Comparison of ENCODE assay signal across 15 mouse cellular contexts in genomic region chr7:126096596-126096995, GRCm38 (mm10). TPM values are rescaled to one million over a fixed set of nuclear protein-coding genes. Genes with fewer than 3 reads are reported as not detected.
DNase-seq lines count a peak whose midpoint lies in the region; ATAC-seq and TF ChIP-seq lines count a peak whose summit lies in the region.
"Had no signal": no experiment of that assay in that cellular context is flagged by ENCODE, and none has a peak within 500 bp of the region (broad histone marks: within the 10 kb centered on the region; RNA-seq: fewer than 3 reads in every experiment).

No protein-coding gene starts in this region.

- no peaks in the 10 kb centered on the region for H3K4me1 ChIP-seq in intestine, postnatal 0 days (replicated peaks; ENCODE audit: control insufficient read depth, insufficient read depth, low read length)
- no peaks in the 10 kb centered on the region for H3K4me1 ChIP-seq in intestine, embryonic 16.5 days (ENCODE audit: control insufficient read depth, insufficient read depth, low read length)
- peaks cover 65% of the 10 kb centered on the region for H3K4me1 ChIP-seq in megakaryocyte, embryonic 14.5 days
- H3K4me1 ChIP-seq: hindbrain, embryonic 10.5 days; neural tube, embryonic 13.5 days had no signal

- H3K36me3 ChIP-seq in intestine, postnatal 0 days (ENCODE audit: control insufficient read depth, insufficient read depth) = peaks cover 15% of the 10 kb centered on the region
- 0 out of 2 replicates have a peak, but pooled peaks cover 2% of the 10 kb centered on the region for H3K36me3 ChIP-seq in intestine, embryonic 16.5 days (ENCODE audit: control insufficient read depth, insufficient read depth, low read length)
- peaks cover 53% of the 10 kb centered on the region for H3K36me3 ChIP-seq in megakaryocyte, embryonic 14.5 days (replicated peaks; ENCODE audit: low read length)

- H3K4me2 ChIP-seq in intestine, postnatal 0 days (replicated peaks; ENCODE audit: low read depth) = no peak overlapping the region
- no peak overlapping the region for H3K4me2 ChIP-seq in intestine, embryonic 16.5 days (ENCODE audit: low read depth, low read length)
- H3K4me2 ChIP-seq: neural tube, embryonic 13.5 days had no signal

- H3K4me3 ChIP-seq in intestine, postnatal 0 days (ENCODE audit: low read depth, low read length) = no peak overlapping the region
- H3K4me3 ChIP-seq in intestine, embryonic 16.5 days (ENCODE audit: low read length) = no peak overlapping the region
- H3K4me3 ChIP-seq in megakaryocyte, embryonic 14.5 days (replicated peaks) = peak overlapping the region; percentile 44
- H3K4me3 ChIP-seq: gastrocnemius, adult 2 months; hindbrain, embryonic 10.5 days; layer of hippocampus, adult 2 months; neural tube, embryonic 13.5 days had no signal

- no peak overlapping the region for H3K27ac ChIP-seq in intestine, postnatal 0 days (ENCODE audit: low read depth, low read length)
- H3K27ac ChIP-seq in intestine, embryonic 16.5 days (ENCODE audit: low read length) = no peak overlapping the region
- H3K27ac ChIP-seq: gastrocnemius, adult 2 months; hindbrain, embryonic 10.5 days; layer of hippocampus, adult 2 months; neural tube, embryonic 13.5 days had no signal

- H3K9ac ChIP-seq in intestine, postnatal 0 days (ENCODE audit: low read depth, low read length) = no peak overlapping the region
- H3K9ac ChIP-seq in intestine, embryonic 16.5 days (ENCODE audit: low read depth, low read length) = no peak overlapping the region
- H3K9ac ChIP-seq: neural tube, embryonic 13.5 days had no signal

- no peaks in the 10 kb centered on the region for H3K9me3 ChIP-seq in intestine, postnatal 0 days (ENCODE audit: control insufficient read depth)
- H3K9me3 ChIP-seq in intestine, embryonic 16.5 days (ENCODE audit: control insufficient read depth, low read length) = no peaks in the 10 kb centered on the region
- no peaks in the 10 kb centered on the region for H3K9me3 ChIP-seq in megakaryocyte, embryonic 14.5 days
- H3K9me3 ChIP-seq: hindbrain, embryonic 10.5 days; neural tube, embryonic 13.5 days had no signal

- 71% methylated on average over 5 of the region's 5 CpGs for WGBS in intestine, postnatal 0 days
- 79% methylated on average over 5 of the region's 5 CpGs for WGBS in intestine, embryonic 16.5 days

- H3K27me3 ChIP-seq in intestine, postnatal 0 days (replicated peaks; ENCODE audit: control insufficient read depth, insufficient read depth, low read length) = no peaks in the 10 kb centered on the region
- H3K27me3 ChIP-seq in intestine, embryonic 16.5 days (replicated peaks; ENCODE audit: control insufficient read depth, insufficient read depth, low read length) = no peaks in the 10 kb centered on the region
- H3K27me3 ChIP-seq in megakaryocyte, embryonic 14.5 days (replicated peaks) = peaks cover 2% of the 10 kb centered on the region
- H3K27me3 ChIP-seq: neural tube, embryonic 13.5 days had no signal

- TF ChIP-seq CTCF in intestine, postnatal 0 days (IDR thresholded peaks at IDR 0.05; ENCODE audit: low read depth) = no peak

- DNase-seq in kidney, postnatal 14 days = peak; percentile 50
- no peak for DNase-seq in layer of hippocampus, postnatal 25 days (ENCODE audit: extremely low spot score in 1 of 2, low spot score in 1 of 2)
- no peak for DNase-seq in left cerebral cortex, adult 8-10 months (ENCODE audit: low spot score in 2 of 2)
- DNase-seq: adrenal gland, postnatal 36 days; gastrocnemius, adult 2 months had no signal

- ATAC-seq in intestine, postnatal 0 days = peak; percentile 19; the same call in 1 of the 2 replicates
- no peak for ATAC-seq in intestine, embryonic 16.5 days
- ATAC-seq in megakaryocyte, adult 5-6 weeks (ENCODE audit: poor library complexity, severe bottlenecking) = no peak
- ATAC-seq: forebrain, embryonic 16.5 days; inflammation-experienced regulatory T-cells, adult 6 months had no signal

RNA-seq across cellular contexts. Expression of gene Gsg1l, which starts 14.4 kb away (rescaled TPM):
- 0.35 and 0.52 TPM in 2 replicates for polyA plus RNA-seq in intestine, postnatal 0 days (2015; fragmentation: Nextera tagmentation; extraction: Ambion mirVana)
- polyA plus RNA-seq in intestine, embryonic 16.5 days (2015; fragmentation: Nextera tagmentation; extraction: Ambion mirVana) = 0.48 and 0.69 TPM in 2 replicates
- 0.58 and 0.69 TPM in 2 replicates for polyA plus RNA-seq in megakaryocyte, embryonic 14.5 days (2012; ENCODE audit: insufficient read depth, low replicate concordance)
- total RNA-seq in megakaryocyte, adult 5-6 weeks (2015) = not detected in 2 replicates
- total RNA-seq in megakaryocyte, adult 5-6 weeks (2017) = not detected in 2 replicates
- 10 to 100 TPM; 14.3 to 14.4 TPM for total RNA-seq in layer of hippocampus, postnatal 25 days (2021)
- 10 to 100 TPM; 68.2 to 76.7 (median 73.7) TPM for total RNA-seq in left cerebral cortex, adult 8-10 months (2022)
- total RNA-seq: gastrocnemius, adult 2 months; megakaryocyte progenitor cell, adult 5-6 weeks had no signal
- polyA plus RNA-seq: inflammation-experienced regulatory T-cells, adult 6 months had no signal

Comparison
In these comparisons a context has a peak if more than half of its experiments do, and no peak if none do; other contexts are left out.
1. RNA of gene Gsg1l, which starts 14.4 kb away (total RNA-seq): 68.2 to 76.7 TPM in left cerebral cortex, adult 8-10 months and 14.3 to 14.4 TPM in layer of hippocampus, postnatal 25 days; not detected in megakaryocyte, adult 5-6 weeks; every median in the first group is over 10 times any median in the second.